Mouse (Mus musculus) thymus, adult 2 months (tissue): ENCODE measurements at regions not wholly inside any gene's neighbourhood (a gene's known extent, or its start where the extent isn't known, plus 50 kb on each side); places are given as distances from the start of the nearest gene placed in this dataset.

Experiments used
- CTCF ChIP-seq: fragments of 200-500 bp; IDR thresholded peaks from 2 replicates; pipeline ENCODE4 v1.5.1; 2012; ENCODE audit warnings: mild to moderate bottlenecking, control low read depth, low read length, moderate library complexity, borderline replicate concordance; ENCODE audit not compliant: control insufficient read depth, poor library complexity, insufficient read depth; ENCODE audit errors: extremely low read depth
- POLR2A ChIP-seq: fragments of 200-500 bp; IDR thresholded peaks from 2 replicates; pipeline ENCODE4 v1.6.1; 2012; ENCODE audit warnings: mild to moderate bottlenecking, low read length, control low read depth, moderate library complexity; ENCODE audit not compliant: control insufficient read depth, poor library complexity, insufficient read depth; ENCODE audit errors: extremely low read depth

DNA sequence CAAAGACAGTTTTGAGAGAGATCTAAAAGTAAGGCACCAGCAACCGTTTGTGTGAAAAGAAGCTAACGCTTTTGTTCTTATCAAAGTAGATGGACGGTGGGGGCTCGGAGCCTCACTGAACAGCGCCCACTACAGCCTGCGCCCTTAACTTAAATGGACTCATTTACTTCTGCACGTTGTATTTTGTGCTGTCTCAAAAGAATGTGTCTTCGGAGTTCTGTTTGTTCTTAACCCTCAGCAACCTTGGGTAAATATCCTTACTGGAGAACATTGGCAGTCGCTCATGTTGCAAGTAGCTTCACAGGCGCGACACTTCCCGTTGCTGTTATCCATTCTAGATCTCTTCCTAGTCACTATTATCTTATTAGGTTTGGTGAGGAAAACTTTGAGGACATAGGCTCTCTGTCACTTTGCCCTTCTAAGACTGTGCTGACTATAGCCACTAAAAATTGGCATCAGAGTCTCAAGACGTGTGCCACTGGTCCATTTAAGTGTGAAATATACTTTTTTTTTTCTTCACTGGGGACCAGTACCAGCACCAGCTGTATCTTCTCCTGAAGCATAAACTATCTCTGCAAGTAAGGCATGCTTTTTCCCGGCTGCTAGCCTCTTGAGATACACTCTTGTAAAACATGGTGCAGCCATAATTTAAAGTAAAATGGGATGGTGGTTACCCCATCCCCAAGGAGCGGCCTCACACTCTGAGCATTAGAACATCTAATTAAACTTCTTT lies 507.0 kb upstream of the Kif2a start:
- TF ChIP-seq POLR2A, result no peak
- TF ChIP-seq CTCF, result no peak
